Mouse (Mus musculus) neural tube, embryonic 12.5 days (tissue): Measurements from ENCODE around the gene Klf13. TPM values are rescaled to one million over a fixed set of nuclear protein-coding genes. Genes with fewer than 3 reads are reported as not detected.
A peak's percentile ranks its signal among the peaks of the same experiment; 100 is the strongest.

ENCODE experiments used
- ATAC-seq: fragments of 200-750 bp; cut with Nextera tagmentation; 2 replicates; pipeline ENCODE4 v1.8.0; 2017; ENCODE audit warnings: low read depth, mild to moderate bottlenecking, moderate TSS enrichment, moderate library complexity; ENCODE audit not compliant: low FRiP score
- H3K27ac ChIP-seq: fragments of 300-500 bp; sonication (generic); 2 replicates; pipeline ENCODE4 v1.5.1; 2016
- H3K27me3 ChIP-seq: fragments of 300-500 bp; sonication (generic); replicated peaks from 2 replicates; pipeline ENCODE4 v1.6.1; 2016; ENCODE audit warnings: mild to moderate bottlenecking
- H3K36me3 ChIP-seq: fragments of 300-500 bp; sonication (generic); 2 replicates; pipeline ENCODE4 v1.6.1; 2016; ENCODE audit warnings: mild to moderate bottlenecking
- H3K4me1 ChIP-seq: fragments of 300-500 bp; sonication (generic); 2 replicates; pipeline ENCODE4 v1.6.1; 2016
- H3K4me2 ChIP-seq: fragments of 300-500 bp; sonication (generic); replicated peaks from 2 replicates; pipeline ENCODE4 v1.6.1; 2016; ENCODE audit warnings: mild to moderate bottlenecking
- H3K4me3 ChIP-seq: fragments of 300-500 bp; sonication (generic); 2 replicates; pipeline ENCODE4 v1.5.1; 2016
- H3K9ac ChIP-seq: fragments of 300-500 bp; sonication (generic); 2 replicates; pipeline ENCODE4 v1.6.1; 2016; ENCODE audit warnings: mild to moderate bottlenecking
- H3K9me3 ChIP-seq: fragments of 300-500 bp; sonication (generic); 2 replicates; pipeline ENCODE4 v1.6.1; 2016; ENCODE audit warnings: mild to moderate bottlenecking
- WGBS: fragments of 180-500 bp; shearing (Covaris S2); methylation state at CpG from one replicate; pipeline ENCODE4 v1.1.7; 2016; 5-methylcytosine and 5-hydroxymethylcytosine counted together
- polyA plus RNA-seq: library from polyadenylated mRNA; unstranded; fragments of >200 nt; fragmentation: Nextera tagmentation; extraction: Ambion mirVana; gene quantifications from 2 replicates; pipeline ENCODE4 v1.2.1, GENCODE M21; 2016

Klf13 gene
- polyA plus RNA-seq, 1 experiment from 2014 or later: 34.0 TPM

GRCm38 (mm10) chr7:63930766-63931165 is 7.9 kb downstream of the Klf13 start:
- Histone ChIP-seq H3K4me1 (peaks cover 25% of the 10 kb centered on the region), H3K4me3 (no peak overlapping the region), H3K4me2 (no peak overlapping the region), H3K27ac (no peak overlapping the region), H3K36me3 (no peaks in the 10 kb centered on the region), H3K27me3 (no peaks in the 10 kb centered on the region), H3K9ac (no peak overlapping the region), H3K9me3 (no peaks in the 10 kb centered on the region)
- WGBS: 86% methylated on average over 5 of the region's 5 CpGs
- no peak for ATAC-seq

- ATAC-seq: no peak
- H3K36me3 ChIP-seq: no peaks in the 10 kb centered on the region
- no peak overlapping the region for H3K27ac ChIP-seq
- WGBS: 98% methylated on average over 3 of the region's 3 CpGs
- no peaks in the 10 kb centered on the region for H3K27me3 ChIP-seq
- no peak overlapping the region for H3K9ac ChIP-seq
- peaks cover 25% of the 10 kb centered on the region for H3K4me1 ChIP-seq
- no peak overlapping the region for H3K4me2 ChIP-seq
- H3K9me3 ChIP-seq: no peaks in the 10 kb centered on the region
- no peak overlapping the region for H3K4me3 ChIP-seq
These were observed 8.6 kb downstream of the Klf13 start for GRCm38 (mm10) chr7:63930132-63930531.

- H3K4me3 ChIP-seq: no peak overlapping the region
- peaks cover 27% of the 10 kb centered on the region for H3K4me1 ChIP-seq
- no peak overlapping the region for H3K9ac ChIP-seq
- H3K36me3 ChIP-seq: no peaks in the 10 kb centered on the region
- H3K4me2 ChIP-seq: no peak overlapping the region
- no peaks in the 10 kb centered on the region for H3K9me3 ChIP-seq
- WGBS: 93% methylated on average over 4 of the region's 4 CpGs
- ATAC-seq: no peak
- no peaks in the 10 kb centered on the region for H3K27me3 ChIP-seq
- no peak overlapping the region for H3K27ac ChIP-seq
These were observed 9.6 kb downstream of the Klf13 start for GRCm38 (mm10) chr7:63929080-63929479.

GRCm38 (mm10) chr7:63927121-63927520 is 11.6 kb downstream of the Klf13 start:
- H3K4me2 ChIP-seq: no peak overlapping the region
- H3K27me3 ChIP-seq: no peaks in the 10 kb centered on the region
- ATAC-seq: no peak
- 94% methylated on average over 6 of the region's 6 CpGs for WGBS
- H3K9me3 ChIP-seq: no peaks in the 10 kb centered on the region
- no peak overlapping the region for H3K4me3 ChIP-seq
- no peak overlapping the region for H3K27ac ChIP-seq
- H3K9ac ChIP-seq: no peak overlapping the region
- H3K36me3 ChIP-seq: no peaks in the 10 kb centered on the region
- H3K4me1 ChIP-seq: peaks cover 31% of the 10 kb centered on the region

- Histone ChIP-seq H3K27ac (no peak overlapping the region), H3K36me3 (no peaks in the 10 kb centered on the region), H3K4me1 (peaks cover 32% of the 10 kb centered on the region), H3K9ac (no peak overlapping the region), H3K4me3 (no peak overlapping the region), H3K9me3 (no peaks in the 10 kb centered on the region), H3K27me3 (no peaks in the 10 kb centered on the region), H3K4me2 (no peak overlapping the region)
- 88% methylated on average over 3 of the region's 3 CpGs for WGBS
- ATAC-seq: no peak
These were observed 12.2 kb downstream of the Klf13 start for GRCm38 (mm10) chr7:63926492-63926891.

DNA sequence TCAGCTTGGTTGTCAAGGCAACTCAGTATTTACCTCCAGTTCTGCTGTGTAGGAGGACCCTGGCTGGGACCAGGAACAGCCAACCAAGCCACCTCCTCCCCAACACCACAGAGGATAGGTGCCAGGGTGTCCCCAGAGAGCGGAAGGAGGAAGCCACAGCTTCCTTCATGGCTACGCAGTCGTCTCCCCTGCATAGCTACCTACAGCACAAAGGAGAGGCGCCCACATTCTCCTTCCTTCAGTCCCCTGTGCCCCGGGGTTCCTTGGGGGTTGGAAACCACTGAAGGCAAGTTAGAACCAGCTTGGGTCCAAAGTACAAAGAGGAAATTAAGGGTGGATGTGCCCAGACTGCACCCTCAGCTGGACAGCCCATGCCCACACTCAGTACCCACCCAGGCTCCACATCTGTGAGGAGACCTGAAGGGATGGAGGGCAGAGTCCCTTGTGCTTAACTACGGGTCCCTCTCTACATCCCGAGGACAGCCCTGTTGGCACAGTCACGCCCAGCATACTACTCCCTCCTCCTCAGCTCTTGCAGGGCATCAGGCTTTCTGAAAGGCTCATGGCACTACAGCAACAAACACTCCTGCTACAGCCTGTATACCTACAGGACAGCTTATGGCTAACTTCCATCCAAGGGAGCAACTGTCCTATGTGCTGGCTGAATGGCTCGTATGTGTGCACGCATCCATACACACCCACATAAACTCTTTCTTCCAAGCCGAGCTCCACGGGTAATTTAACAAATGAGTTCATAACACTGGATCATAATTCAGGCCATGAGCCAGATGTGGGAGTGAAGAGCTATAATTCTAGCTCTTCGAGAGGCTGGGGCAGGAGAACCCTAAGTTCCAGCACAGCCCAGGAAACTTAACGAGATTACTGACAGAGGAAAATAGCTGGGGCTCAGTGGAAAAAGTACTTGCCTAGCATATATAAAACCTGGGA is 13.0 kb downstream of the Klf13 start:
- no peak overlapping the region for H3K9ac ChIP-seq
- H3K36me3 ChIP-seq: no peaks in the 10 kb centered on the region
- H3K4me1 ChIP-seq: peaks cover 32% of the 10 kb centered on the region
- no peak overlapping the region for H3K4me2 ChIP-seq
- peak overlapping the region; percentile 26; the same call in 1 of the 2 replicates for H3K27ac ChIP-seq
- no peaks in the 10 kb centered on the region for H3K27me3 ChIP-seq
- WGBS: 72% methylated on average over 14 of the region's 14 CpGs
- H3K4me3 ChIP-seq: no peak overlapping the region
- ATAC-seq: 0 out of 2 replicates have a peak, but pooled peaks have one; percentile 43
- H3K9me3 ChIP-seq: no peaks in the 10 kb centered on the region

DNA sequence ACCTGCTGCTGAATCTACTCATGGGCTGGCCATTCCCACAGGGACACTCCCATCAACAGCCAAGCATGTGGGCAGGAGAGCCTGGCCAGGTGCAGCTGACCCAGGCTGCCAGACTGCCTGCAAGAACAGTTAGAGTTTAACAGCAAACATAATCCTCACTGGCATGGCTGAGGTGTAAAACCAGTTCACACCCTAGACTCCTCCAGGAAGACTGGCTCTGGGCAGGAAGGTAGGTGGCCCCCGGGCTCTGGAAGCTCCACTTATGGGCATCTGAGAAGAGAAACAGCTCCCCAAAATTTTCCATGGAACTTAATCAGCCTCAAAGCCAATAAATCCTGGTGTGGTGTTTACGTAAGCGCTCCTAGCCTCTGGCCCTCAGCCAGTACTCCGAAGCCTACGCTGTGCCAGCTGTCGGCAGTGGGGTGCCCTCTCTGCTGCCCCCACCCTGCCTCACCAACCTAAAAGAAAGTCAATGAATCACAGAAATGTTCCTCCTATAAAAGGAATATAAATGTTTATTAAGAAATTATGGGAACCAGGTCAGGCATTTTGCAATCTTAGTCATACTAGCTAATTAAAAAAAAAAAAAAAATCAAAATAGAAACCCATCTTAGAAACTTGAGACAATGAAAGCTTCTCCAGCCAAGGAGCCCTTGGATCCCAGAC is 13.8 kb downstream of the Klf13 start:
- H3K9ac ChIP-seq: no peak overlapping the region
- no peaks in the 10 kb centered on the region for H3K36me3 ChIP-seq
- WGBS: 54% methylated on average over 6 of the region's 6 CpGs
- H3K4me3 ChIP-seq: no peak overlapping the region
- peaks cover 32% of the 10 kb centered on the region for H3K4me1 ChIP-seq
- no peaks in the 10 kb centered on the region for H3K9me3 ChIP-seq
- H3K4me2 ChIP-seq: 0 out of 2 replicates have a peak overlapping the region, but pooled peaks have one; percentile 5
- H3K27me3 ChIP-seq: no peaks in the 10 kb centered on the region
- 0 out of 2 replicates have a peak overlapping the region, but pooled peaks have one; percentile 26 for H3K27ac ChIP-seq
- ATAC-seq: peak; percentile 57; the same call in 1 of the 2 replicates

- Histone ChIP-seq H3K27me3 (no peaks in the 10 kb centered on the region), H3K9ac (no peak overlapping the region), H3K9me3 (no peaks in the 10 kb centered on the region), H3K4me2 (no peak overlapping the region), H3K4me1 (peaks cover 32% of the 10 kb centered on the region), H3K36me3 (no peaks in the 10 kb centered on the region), H3K27ac (no peak overlapping the region), H3K4me3 (no peak overlapping the region)
- 47% methylated on average over 1 of the region's 1 CpGs for WGBS
- no peak for ATAC-seq
These were observed 14.6 kb downstream of the Klf13 start for GRCm38 (mm10) chr7:63924151-63924550.

GRCm38 (mm10) chr7:63922975-63923374 is 15.7 kb downstream of the Klf13 start:
- Histone ChIP-seq H3K9me3 (no peaks in the 10 kb centered on the region), H3K4me1 (peaks cover 32% of the 10 kb centered on the region), H3K27me3 (no peaks in the 10 kb centered on the region), H3K36me3 (no peaks in the 10 kb centered on the region), H3K27ac (no peak overlapping the region), H3K9ac (no peak overlapping the region), H3K4me3 (no peak overlapping the region), H3K4me2 (no peak overlapping the region)
- no peak for ATAC-seq
- 95% methylated on average over 1 of the region's 1 CpGs for WGBS

DNA sequence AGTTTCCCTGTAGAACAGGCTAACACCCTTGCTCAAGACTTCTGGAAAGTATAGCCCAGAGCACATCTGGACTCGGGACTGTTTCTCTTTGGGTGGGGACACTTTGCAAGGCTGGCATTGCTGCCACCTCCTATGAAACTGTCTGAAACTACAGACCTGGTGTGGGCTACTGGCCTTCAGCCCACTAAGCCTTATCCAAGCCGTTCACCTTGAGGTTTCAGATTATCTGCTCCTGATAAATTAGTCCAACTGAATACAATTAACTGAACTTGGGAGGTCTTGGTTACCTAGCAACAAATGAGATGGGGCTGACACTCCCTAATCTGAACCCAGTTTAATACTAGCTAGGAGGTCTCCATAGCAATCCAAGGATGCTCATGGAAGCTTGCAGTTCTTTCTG is 16.1 kb downstream of the Klf13 start:
- H3K4me2 ChIP-seq: no peak overlapping the region
- H3K27me3 ChIP-seq: no peaks in the 10 kb centered on the region
- no peak overlapping the region for H3K4me3 ChIP-seq
- peaks cover 32% of the 10 kb centered on the region for H3K4me1 ChIP-seq
- no peak for ATAC-seq
- H3K36me3 ChIP-seq: no peaks in the 10 kb centered on the region; the same call in 1 of the 2 replicates
- H3K9ac ChIP-seq: no peak overlapping the region
- H3K9me3 ChIP-seq: no peaks in the 10 kb centered on the region
- no peak overlapping the region for H3K27ac ChIP-seq
- WGBS: 64% methylated on average over 2 of the region's 2 CpGs

DNA sequence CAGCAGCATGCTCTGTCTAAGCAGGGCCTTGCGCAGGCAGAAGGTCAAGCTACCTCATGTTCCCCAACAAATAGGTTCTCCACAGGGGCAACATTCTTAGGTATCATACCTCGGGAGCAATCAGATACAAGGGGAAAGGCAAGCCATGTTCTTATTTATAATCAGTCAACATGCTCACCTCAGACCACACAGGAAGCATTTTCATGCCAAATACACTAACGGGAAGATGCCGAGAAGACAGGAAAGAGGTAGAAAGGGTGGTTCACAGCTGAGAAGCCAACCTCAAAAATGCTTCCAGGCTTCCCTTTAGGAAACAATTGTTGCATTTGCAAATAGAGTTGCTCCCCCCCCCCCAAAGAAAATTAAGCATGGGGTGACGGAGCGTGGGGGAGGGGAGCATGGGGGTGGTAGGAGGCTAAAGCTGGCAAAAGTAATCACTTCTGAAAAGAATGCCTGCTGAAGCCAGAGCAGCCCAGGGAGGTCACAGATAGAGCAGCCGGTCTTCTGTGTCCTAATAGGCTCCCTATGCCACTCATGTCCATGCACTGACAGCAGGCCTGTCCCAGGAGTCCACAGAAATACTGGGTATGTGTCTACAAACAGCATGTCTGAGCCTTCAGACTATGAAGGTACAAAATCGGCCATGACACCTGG is 16.7 kb downstream of the Klf13 start:
- no peak overlapping the region for H3K4me2 ChIP-seq
- WGBS: 86% methylated on average over 8 of the region's 8 CpGs
- H3K9ac ChIP-seq: no peak overlapping the region
- no peak overlapping the region for H3K27ac ChIP-seq
- no peaks in the 10 kb centered on the region for H3K27me3 ChIP-seq
- ATAC-seq: no peak
- no peaks in the 10 kb centered on the region for H3K9me3 ChIP-seq
- no peaks in the 10 kb centered on the region; the same call in 1 of the 2 replicates for H3K36me3 ChIP-seq
- no peak overlapping the region for H3K4me3 ChIP-seq
- peaks cover 32% of the 10 kb centered on the region for H3K4me1 ChIP-seq
